Mouse (Mus musculus): ENCODE results near the gene Car11.

Car11 gene

DNA sequence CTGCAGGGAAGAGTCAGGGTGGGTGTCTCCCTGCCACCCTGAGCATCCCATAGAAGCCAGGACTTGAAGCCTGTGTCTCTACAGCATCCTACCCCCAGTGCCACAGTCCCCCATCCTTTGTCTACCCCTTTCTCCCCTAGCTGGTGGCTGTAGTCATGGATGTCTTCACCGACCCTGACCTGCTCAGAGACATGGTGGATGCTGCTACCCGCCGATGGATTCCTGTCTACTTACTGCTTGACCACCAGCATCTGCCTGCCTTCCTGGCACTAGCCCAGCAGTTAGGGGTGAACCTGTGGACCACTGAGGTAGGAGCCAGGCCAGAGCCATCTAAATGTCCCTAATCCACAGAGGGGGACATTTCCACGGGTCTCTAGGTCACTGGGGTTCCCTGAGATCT lies 23.7 kb downstream of the Car11 start:
- in situ Hi-C loops (cut with MseI, MboI), result no loop called here

DNA sequence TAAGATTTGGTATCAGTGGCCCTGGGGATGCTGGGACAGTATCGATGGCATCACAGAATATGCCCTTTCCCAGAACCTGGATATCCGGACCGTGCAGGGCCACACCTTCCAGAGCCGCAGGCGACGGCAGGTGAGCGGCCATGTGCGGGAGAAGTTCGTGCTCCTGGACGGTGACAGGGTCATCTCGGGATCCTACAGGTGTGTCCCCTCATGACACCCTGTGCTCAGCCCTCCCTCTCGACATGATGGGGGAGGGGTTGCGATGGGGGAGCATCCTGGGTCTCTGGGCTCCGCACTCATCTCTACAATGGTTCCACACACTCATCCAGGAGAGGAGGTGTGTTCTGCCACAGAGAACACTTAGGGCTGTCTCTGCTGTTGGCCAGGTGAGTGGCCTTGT lies 24.1 kb downstream of the Car11 start:
- in situ Hi-C loops (cut with MseI, MboI), result no loop called here

DNA sequence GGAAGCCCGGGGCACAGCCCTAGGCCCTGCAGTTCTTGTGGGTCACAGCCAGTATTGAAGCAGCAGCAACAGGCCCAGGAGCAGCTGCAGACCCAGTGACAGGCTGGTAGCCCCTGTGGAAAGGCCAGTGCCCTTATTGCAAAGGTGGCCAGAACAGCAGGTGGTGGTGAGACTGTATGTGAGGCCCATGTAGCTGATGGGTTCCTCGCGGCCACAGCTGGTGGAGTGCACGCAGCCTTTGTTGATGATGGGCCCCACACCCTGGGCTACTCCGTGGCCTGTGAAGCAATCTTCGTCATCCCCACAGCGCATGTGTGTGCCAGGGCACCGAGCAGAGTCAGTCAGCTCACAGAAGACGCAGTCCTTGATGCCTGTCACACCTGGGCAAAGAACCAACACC lies 25.5 kb downstream of the Car11 start:
- in situ Hi-C loops (cut with MseI, MboI), result no loop called here

DNA sequence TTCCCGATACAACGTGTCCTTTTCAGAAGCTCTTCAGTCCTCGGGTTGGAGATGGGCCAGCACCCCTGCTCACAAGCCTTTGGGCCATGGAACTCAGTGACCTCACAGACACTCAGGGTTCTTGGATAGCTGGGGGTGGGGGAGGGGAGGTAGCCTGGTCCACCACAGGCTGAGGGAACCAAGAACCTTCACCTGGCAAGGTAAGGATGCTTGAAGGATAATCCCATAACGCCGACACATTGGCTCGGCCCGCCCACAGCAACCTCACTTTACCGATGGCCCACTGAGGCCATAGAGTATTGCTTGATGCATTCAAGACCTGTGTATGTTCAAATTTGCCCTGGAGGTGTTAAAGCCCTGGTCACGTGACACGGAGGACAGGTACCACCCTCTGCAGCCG lies 26.1 kb downstream of the Car11 start, which contains the start of gene Spaca4:
TSS of gene Spaca4 (minus strand) at position 101 of the 400 bp plus-strand sequence.
- in situ Hi-C loops (cut with MseI, MboI), result no loop called here

DNA sequence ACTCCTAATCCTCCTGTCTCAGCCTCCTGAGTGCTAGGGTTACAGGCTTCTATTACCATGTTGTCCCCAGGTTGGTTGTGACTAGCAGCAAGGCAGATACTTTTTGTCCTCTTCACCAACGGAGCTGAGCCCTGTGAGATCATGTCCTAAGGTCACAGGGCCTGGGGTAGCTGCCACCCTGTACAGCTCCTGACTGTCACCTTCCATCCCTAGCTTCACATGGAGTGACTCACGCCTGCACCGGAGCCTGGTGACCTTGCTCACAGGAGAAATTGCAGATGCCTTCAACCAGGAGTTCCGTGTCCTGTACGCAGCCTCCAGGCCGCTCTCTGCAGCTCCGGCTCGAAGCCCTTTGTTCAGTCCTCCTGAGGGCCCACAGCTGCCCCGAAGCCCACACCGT lies 26.8 kb downstream of the Car11 start:
- in situ Hi-C loops (cut with MseI, MboI), result no loop called here

DNA sequence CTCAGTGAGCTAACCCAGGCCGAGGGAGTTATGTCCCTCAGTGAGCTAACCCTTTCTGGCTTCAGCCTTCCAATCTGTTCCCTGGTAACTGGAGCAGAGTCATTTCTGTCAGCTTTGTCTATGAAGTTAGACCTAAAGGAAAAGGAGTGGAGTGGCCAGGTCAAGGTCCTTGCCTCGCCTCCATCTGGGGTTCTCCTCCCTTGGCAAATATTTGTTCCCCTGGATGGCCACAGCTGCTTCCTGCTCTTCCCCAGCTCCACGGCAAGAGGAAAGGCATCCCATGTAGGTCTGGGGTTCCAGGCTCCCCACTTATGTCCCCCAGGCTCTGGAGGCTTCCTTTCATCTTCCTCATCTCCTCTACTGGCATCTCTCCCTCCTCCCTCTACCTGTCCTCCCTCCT lies 28.0 kb downstream of the Car11 start:
- in situ Hi-C loops (cut with MseI, MboI), result no loop called here

DNA sequence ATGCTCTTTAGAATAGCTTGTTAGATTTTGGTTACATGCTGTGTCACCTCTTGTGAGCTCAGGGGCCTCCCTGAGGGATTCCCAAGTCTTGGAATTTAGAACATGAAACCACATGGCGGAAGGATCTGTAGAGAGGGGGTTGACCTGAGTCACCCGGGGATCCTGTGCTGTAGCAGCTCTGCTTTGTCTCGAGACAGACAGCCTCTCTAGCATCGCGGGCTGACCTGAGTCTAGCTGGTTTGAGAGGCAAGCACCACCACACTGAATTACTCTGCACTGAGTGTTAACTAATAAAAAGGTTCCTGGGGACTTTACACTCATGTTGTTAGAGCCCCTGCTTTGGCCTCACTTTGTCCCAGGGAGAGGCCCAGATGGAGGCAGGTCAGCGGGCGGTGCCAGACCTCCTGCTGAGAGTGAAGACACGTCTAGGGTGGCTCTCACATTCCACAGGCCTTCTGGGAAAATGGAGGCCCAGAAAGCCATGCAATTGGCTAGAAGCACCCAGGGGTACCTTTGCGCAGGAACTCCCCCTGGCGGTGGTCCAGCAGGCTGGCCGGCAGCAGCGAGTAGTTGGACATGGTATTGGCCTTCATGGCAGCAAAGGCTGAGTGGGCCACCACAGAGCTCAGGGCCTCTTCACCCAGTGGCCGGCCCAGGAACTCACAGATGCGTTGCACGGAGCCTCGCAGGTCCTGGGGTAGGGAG lies 31.2 kb downstream of the Car11 start:
- in situ Hi-C loops (cut with MseI, MboI), result loop anchor here in 1 of 2 experiments (10.0 kb wide), 1 partner anchor 204 kb away; no protein-coding TSS in a partner anchor

DNA sequence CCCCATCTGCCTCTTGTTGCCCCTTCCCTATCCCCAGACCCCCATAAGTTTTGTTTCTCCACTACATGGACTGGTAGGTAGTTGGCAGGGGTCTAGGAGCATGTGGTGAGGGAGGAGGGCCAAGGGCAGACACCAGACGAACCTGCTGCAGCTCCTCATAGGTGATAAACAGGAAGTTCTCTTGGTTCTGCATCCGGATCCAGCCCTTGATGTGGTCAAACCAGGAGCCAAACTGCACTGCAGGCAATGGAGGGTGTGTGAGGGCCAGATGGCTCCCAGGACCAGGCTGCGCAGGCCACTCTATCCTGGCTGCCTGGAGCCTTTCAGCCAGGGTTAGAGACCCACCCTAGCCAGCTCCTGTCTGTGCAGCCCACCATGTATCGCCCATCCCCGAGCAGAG lies 33.8 kb downstream of the Car11 start:
- in situ Hi-C loops (cut with MseI, MboI), result loop anchor here in 1 of 2 experiments (10.0 kb wide), 1 partner anchor 201 kb away; no protein-coding TSS in a partner anchor

DNA sequence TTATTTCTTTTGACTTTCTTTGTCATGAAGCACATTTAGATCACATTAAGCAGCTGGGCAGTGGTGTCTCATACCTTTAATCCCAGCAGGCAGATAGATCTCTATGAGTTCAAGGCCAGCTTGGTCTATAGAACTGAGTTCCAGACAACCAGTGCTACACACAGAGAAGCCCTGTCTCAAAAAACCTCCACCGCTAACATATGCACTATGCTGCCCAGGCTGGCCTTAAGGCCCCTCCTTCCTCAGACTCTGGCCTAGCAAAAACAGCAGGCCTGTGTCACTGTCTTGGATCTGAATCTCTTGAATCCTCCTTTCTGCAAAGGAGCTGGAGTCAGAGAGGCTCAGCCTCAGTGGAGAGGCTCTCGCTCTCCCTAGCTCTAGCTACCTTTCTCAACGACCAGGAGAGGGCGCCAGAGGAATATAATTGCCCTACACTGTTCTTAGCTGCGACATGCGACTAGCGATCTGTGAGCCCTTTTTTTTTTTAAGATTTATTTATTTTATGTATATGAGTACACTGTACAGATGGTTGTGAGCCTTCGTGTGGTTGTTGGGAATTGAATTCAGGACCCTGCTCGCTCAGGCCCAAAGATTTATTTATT lies 39.6 kb downstream of the Car11 start:
- in situ Hi-C loops (cut with MseI, MboI), result loop anchor here (5.0 to 10.0 kb wide), 3 partner anchors 63 to 196 kb away; no protein-coding TSS in a partner anchor

DNA sequence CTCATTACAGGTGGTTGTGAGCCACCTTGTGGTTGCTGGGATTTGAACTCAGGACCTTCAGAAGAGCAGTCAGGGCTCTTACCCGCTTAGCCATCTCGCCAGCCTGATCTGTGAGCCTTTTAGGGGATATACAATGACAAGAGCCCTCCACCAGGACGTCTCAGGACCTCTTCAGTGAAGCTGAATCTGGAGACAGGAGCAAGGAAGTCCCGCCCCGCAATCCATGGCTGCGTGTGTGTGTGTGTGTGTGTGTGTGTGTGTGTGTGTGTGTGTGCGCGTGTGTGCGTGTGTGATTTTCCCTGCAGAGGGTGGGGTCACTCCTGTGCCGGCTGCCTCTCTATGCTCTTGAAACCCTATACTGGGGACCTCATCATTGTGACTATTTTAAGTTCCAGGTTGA lies 40.2 kb downstream of the Car11 start:
- in situ Hi-C loops (cut with MseI, MboI), result loop anchor here (5.0 to 10.0 kb wide), 3 partner anchors 62 to 195 kb away; no protein-coding TSS in a partner anchor

DNA sequence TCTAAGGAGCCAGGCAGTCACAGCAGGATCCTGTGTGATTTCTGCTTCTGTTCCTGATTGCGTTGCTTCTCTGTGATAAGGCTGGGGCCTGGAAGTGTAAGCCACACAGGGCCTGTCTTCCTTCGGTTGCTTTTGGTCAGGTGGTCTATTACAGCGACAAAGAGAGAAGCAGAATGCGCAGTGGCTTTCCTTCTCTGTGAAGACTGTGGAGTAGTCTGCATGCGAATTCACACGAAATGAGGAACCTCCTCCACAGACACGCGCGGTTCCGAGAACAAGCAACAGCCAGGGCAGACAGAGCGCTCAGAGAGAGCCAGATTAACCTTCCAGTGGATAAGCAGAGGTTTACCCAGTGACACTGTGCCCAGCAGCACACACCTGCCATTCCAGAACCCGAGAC lies 41.7 kb downstream of the Car11 start:
- in situ Hi-C loops (cut with MseI, MboI), result no loop called here

DNA sequence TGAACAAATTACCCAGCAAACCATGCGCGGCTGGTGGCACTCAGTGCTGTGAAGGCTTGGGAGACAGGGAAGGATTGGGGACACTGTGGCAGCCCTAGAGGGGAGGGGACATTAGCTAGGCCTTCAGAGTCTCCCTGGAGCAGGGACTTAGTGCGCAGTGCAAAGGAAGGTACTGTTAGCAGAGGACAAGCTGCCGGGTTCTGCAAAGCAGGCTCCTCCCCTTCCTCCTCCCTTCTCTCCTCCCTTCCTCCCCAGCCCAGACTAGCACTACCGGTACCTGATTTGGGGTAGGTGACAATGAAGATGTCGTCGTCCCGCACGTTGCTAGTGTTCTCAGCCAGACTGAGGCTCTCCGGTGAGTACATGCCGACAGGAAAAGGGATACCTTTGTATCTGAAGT lies 42.1 kb downstream of the Car11 start:
- in situ Hi-C loops (cut with MseI, MboI), result no loop called here

DNA sequence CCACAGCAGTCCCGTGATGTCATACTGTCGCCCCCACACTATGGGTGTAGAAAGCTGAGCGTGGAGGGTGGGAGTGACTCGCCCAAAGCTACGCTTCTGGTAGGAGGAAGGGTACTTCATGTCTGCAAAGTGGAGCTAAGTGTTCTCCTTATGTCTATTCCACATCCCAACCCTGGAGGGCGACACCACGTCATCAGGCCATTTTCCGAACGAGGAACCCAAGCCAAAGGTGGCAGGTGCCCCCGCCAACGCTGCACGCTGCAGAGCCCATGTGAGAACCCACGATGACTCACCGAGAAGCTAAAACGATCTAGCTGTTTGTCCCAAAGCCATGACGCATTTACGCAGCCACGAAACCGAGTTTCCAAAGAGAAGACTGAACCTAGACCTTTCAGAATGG lies 42.7 kb downstream of the Car11 start:
- in situ Hi-C loops (cut with MseI, MboI), result no loop called here

DNA sequence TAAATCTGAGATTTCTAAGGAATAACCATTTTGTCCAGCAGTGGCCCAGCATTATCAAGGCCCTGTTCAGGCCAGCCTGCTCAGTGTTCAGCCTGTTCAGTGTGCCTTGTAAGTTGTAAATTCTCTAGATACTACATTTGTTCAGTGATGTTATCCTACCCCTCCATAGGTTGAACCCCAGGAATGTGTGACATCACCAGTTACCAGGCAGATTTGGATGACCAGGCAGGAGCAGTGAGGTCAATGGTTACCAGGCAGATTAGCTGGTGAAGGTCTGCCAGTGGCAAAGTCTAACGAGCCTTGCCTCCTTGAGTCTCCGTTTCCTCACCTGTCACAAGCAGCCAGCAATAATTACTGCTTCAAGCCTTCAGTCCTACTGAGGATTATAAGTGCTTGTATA lies 44.7 kb downstream of the Car11 start:
- in situ Hi-C loops (cut with MseI, MboI), result no loop called here

DNA sequence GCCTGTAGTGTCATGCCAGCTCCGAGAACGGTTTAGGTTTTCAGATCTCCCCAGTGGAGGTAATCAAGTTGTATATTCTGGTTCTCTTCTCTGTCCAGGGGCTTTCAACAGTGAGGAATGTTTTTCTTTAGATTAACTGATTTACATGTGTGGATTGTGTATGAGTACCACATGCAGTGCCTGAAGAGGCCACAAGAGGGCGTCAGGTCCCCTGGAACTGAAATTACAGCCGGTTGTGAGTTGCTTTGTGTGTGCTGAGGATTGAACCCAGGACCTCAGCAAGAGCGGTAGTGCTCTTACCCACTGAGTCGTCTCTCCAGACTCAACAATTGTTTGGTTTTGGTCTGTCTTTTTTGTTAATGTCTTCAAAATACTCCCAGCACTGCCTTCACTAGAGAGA lies 46.9 kb downstream of the Car11 start:
- in situ Hi-C loops (cut with MseI, MboI), result no loop called here

DNA sequence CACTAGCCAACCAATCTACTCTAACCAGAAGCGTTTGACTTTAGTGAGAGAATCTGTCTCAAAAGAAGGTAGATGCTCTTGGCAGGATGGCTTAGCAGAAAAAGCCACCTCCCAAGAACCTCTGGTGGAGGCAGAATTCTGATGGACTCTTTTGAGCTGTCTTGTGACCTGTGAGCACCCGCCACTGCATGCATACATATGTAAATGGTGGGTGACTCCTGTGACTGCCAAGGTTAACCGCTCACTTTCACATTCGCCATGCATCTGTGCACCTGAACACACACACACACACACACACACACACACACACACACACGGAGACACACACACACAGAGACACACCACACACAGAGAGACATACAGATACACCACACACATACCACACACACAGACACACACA lies 47.8 kb downstream of the Car11 start:
- in situ Hi-C loops (cut with MseI, MboI), result no loop called here

DNA sequence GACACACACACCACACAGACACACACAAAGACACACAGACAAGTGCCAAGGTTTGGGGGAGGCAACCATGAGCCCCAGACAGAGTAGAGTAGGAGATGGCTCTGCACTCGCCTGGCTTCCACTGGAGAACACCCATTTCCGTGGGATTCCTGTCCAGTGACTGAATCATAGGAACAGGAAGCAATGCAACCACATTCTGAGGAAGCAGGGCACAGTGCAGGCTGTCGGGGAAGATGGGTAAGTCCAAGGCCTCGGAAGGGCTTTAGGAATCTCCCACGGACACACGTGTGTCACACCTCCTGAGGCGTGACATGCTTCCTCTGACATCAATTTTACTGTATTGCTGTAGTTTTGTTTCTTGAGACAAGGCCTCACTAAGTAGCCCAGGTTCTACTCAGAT lies 48.5 kb downstream of the Car11 start:
- in situ Hi-C loops (cut with MseI, MboI), result no loop called here

DNA sequence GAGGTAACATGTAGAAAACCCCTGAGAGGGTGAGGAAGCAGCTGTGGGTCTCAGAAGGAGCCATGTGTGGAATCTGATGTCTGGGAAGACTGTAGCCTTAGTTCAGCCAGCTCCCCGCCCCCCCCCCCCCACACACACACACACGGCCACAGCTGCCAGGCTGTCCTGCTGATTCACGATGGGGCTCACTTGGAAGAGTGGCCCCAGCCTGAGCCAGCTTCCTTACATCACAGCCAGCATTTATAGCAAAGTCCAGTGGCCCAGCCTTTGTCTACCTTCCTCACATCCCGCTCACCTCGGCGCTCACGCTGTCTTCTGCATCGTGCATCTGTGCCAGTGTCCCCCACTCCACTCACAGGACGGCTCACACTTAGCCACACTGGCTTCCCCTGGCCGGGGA lies 49.8 kb downstream of the Car11 start:
- in situ Hi-C loops (cut with MseI, MboI), result no loop called here

DNA sequence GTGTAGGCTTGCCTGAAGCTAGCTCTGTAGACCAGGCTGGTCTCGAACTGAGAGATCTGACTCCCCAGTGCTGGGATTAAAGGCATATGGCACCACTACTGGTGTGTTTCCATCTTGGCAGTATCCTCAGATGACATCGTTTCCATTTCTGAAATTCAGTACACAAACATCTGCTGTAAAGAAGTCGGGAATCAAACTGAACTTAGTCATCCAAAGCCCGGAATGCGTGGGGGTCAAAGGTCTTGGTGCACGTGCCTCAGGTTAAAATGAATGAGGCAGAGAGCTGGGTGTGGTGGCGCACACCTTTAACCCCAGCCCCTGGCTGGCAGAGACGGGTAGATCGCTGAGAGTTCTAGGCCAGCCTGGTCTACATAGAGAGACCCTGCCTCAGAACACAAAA lies 50.5 kb downstream of the Car11 start:
- in situ Hi-C loops (cut with MseI, MboI), result no loop called here
